Mouse (Mus musculus) embryonic facial prominence, embryonic 10.5 days (tissue): Measurements from ENCODE around the gene Trip11. TPM values are rescaled to one million over a fixed set of nuclear protein-coding genes. Genes with fewer than 3 reads are reported as not detected.

Source experiments
- polyA plus RNA-seq: library from polyadenylated mRNA; unstranded; fragments of >200 nt; fragmentation: Nextera tagmentation; extraction: Ambion mirVana; gene quantifications from 2 replicates; pipeline ENCODE4 v1.2.1, GENCODE M21; 2016

Trip11 gene
- polyA plus RNA-seq, 1 experiment from 2014 or later: 19.2 TPM

Other genes with a start within 250 kb of the Trip11 start
- 0.23 and 0.55 TPM in 2 replicates for gene Tc2n, start 194.7 kb downstream of the Trip11 start, polyA plus RNA-seq
- gene Fbln5, start 94.2 kb downstream of the Trip11 start, polyA plus RNA-seq: 13.1 and 19.3 TPM in 2 replicates
- gene Atxn3, start 45.0 kb upstream of the Trip11 start, polyA plus RNA-seq: 11.2 and 13.7 TPM in 2 replicates
- gene Cpsf2, start 62.7 kb upstream of the Trip11 start, polyA plus RNA-seq: 37.1 and 37.4 TPM in 2 replicates
- gene Slc24a4, start 215.5 kb upstream of the Trip11 start, polyA plus RNA-seq: 0.05 TPM in 2 replicates